Mouse (Mus musculus): ENCODE results near the gene Als2cr12. TPM values are rescaled to one million over a fixed set of nuclear protein-coding genes. Genes with fewer than 3 reads are reported as not detected.
A peak's percentile ranks its signal among the peaks of the same experiment; 100 is the strongest.
"Not testable (repeated sequence)": the region's sequence is repeated elsewhere in the genome, so short reads cannot be mapped to it uniquely, and the experiment has no call there.

Als2cr12 gene
- total RNA-seq, 2 experiments from 2014 or later: not detected

DNA sequence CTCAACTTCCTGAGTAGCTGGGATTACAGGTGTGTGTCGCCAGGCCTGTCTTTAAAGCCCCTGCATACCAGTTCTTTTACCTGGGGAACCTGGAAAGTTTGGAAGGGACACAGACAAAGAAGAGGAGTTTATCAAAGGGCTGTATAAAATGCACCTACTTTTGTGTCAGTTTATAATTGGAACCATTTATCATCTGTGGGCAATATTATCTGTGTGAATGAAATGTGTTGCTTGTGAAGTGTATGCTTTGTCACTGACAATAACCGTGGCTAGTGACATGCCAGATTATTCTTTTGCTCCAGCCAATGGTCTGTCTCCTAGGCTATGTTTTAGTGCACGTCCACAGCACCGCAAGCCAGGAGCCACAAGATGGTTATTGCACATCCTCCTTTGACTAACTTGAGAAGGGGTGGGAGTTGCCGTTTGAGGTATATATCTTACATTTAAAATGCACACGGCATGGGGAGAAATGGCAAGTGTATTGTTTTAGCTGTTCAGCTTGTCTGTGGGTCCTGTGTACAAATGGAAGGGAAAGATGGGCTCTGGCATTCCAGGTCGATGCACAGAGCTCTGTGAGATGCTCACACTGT is 23.7 kb upstream of the Als2cr12 start:
- no peak for DNase-seq

DNA sequence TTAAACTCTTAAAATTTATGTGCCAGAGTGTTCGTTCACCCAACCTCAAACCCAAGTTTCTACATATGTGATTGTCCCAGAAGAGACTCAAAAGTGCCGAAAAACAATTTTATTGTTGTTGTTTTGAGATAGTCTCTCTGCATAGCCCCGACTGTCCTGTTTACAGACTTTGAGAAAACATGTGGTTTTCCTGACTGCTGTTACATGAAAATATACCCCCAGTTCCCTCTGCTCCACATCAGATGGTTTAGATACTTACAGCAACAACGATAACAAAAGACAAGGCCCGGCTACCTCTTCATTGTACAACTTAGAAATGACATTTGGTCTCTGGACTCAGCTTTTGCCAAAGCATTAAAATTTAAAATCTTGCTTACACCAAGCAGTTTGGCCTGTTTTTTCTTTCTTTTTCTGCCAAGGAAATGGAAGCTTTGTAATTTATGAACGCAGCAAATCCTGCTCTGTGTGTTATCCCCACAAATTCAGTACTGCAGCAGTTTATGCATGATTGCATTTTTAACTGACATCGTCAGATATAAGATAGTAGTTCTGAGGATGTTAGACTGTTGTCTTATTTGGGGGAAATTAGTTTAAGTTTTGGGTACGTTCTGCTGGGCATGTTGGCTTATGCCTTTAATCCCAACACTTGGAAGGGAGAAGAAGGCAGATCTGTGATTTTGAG is 21.9 kb upstream of the Als2cr12 start:
- DNase-seq: no peak

DNA sequence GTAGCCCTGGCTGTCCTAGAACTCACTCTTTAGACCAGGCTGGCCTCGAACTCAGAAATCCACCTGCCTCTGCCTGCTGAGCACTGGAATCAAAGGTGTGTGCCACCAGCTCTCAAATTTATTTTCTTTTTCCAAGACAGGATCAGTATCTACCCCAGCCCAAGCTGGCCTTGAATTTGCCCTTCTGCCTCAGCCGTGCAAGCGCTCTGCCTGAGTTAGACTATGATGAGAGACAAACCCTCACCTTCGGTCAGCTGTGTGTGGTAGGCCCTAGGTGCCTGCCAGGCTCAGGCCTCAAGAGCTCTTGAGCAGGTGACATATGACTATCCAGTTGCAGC is 21.1 kb upstream of the Als2cr12 start:
- no peak for DNase-seq

DNA sequence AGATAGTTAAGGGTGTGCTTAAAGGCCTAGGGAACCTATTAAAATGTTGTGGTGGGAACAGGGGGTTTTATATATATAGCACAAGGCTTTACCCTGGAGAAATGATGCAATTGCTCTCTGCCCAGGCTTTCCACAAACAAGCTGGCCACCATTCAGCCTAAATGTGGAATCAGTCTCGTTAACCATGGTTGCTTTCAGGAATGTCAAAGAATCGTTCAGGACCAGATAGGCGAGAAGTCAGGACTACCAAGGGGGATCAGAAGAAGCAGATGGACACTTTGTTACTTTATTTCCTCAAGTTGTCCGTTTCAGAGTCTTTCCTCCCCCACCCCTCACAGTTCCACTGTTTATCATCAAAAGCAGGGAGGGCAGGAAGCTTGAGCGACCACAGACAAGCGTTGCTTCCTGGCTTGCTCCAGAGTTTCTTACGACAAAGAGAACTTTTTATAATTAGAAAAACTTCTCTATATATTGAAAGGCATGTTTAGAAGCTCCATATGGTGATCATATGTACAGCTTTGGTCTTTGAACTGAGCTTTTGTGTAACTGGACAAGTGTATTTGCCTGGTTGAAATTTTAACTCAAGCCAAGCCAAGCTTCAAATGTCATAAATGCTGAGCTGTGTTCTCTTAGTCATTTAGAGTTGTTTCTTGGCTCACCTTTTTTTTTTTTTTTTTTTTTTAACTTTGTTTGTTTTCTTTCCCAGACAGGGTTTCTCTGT is 20.5 kb upstream of the Als2cr12 start:
- no peak for DNase-seq

DNA sequence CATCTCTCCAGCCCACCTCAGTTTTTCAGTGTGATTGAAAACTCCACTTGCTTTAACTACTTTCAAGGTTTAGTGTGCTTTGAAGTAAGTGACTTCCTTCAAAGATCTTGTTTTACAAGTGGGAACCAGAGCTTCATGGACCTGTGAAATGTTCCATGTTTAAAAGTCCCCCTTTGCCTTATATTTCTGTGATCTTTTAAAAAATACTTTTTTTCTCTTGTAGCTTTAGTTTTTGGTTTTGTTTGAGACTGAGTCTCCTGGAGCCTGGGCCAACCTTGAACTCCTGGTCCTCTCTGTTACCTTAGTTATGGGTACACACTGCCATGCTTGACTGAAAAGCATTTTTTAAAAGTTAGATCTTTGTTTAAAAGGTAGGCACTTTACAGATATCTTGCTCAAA is 19.7 kb upstream of the Als2cr12 start:
- no peak for DNase-seq

DNA sequence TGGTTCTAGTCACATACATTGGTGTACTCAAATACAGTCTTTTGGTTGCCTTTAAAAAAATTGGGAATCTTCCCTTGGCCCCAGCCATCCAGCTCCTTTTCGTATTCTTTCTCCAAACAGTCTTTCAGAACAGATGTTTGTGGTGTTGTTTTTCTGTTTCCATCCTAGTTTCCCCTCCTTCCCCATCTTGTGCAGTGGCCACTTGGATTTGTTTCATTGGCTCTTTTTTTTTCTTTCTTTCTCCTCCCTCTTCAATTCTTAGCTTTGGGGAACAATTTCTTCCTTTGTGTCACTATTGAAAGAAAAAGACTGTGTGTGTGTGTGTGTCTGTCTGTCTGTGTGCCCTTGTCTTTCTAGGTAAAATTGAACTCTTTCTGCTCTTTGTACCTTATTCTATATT is 18.6 kb upstream of the Als2cr12 start:
- DNase-seq: no peak

DNA sequence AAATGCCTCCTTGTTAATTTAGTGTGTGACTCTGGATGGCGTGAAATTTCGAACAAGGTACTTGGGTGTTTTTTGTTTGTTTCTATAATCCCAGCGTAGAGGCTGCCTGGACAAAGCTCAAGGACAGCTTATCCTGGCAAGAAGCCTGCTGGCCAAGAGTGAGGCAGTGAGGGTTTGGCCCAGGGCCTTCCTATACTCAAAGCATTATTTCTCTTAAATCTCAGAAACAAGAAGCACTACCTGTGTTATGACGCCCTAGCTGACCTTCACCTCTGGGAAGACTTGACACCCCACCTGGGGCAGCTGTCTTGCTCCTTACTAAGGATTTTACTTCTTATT is 18.1 kb upstream of the Als2cr12 start:
- peak; percentile 76 for DNase-seq

DNA sequence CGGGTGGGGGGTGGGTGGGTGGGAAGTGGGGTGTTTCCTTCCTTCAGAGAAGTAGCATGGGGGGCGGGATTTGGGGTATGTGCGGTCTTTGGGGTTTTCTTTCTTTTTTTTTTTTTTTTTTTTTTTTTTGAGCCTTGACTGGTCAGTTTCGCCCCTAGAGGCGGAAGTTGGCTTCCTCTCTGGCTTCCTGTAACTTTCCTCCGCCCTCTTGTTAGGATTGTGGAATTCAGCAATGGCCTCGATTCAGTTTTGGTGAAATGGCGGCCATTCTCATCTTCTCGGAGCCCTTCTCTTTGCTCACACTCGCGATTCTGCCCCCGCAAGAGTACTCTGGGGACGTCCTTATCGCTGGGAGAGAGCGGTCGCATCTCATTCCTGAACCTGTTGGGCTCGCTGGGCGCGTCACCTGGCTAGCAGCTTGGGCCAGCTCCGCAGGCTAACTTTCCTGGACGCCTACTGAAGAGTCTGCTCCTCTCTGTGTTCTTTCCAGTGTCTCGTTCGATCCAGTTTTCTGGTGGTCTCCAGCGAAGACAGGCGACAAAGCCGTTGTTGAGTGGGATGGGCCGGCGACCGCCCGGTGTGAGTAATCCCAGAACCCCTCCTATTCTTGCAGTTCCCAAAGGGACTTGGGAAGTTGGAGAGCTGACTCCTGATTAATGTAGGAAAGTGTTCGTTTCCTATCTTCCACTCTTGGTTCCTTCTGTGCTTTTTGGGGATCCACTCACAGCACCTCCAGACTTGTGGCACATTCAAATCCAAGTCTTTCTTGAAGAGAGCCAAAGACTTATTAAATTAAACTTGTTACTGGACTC is 17.5 kb upstream of the Als2cr12 start:
- peak; percentile 67 for DNase-seq

DNA sequence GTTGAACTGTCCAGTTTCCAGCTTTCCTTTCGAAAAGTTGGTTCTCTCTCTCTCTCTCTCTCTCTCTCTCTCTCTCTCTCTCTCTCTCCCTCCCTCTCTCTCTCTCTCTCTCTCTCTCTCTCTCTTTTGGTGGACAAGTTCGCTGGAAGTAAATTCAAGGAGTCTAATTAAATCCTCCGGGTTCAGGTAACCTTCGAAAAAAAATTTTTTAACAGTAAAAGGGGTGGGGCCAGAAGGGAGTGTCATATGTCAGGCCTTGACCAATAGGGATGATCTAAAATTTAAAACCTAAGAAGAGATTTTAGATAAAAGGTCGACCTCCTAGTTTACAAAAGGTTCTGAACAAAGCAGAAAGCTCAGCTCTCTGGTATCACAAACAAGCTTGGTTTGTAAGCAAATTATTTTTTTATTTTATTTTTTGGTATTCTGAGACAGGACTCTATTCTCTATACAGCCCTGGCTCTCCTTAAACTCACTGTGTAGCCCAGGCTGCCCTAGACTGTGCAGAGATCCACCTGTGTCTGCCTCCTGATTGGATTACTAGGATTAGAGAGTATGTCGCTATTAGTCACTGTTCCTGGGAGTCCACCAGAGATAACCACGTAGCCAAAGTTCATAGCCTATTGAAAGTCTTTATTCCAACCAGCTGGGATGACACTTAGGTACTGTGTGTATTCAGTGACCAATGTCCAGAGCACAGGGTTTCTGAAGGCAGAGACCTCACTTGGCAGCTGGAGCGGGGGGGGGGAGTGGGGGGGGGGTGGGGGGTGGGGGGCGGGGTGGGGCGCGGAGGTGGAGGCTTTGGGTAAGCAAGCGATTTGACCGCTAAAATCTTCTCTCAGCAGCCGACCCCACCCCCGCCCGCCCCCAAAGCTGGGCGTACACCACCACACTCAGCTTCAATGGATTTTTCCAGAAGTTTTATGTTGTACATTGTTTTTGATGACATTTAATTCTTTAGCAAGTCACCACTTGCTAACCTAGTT is 16.6 kb upstream of the Als2cr12 start:
- peak; percentile 44 for DNase-seq

DNA sequence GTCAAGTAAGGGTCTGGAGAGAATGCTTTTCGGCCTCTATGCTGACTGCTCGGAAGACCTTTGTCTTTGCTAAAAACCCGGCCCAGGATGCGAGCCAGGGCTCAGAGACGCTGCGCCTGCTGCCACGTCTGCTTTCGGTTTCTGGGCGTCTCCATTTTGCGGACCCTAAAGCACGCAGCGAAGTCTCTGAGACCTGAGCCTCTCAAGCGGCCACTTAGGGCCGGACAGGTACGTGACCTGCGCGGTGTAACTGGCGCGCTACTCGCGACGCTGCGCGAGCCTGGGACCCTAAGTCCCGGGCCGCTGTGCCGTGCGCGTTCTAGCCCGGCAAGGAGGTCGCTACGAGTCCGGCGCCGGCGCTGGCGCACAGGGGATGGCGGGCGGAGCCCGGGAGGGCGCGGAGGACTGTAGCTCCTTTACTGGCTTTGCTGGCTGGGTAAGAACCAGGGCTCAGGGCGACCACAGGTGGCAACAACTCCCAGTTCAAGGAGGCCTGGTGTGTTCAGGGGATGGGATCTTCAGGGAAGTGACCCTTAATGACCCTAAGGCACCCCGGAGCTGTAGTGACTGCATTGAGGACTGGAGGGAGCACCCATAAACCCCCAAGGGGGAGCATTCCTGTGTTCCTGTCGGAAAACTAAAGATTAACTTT is 15.7 kb upstream of the Als2cr12 start, which contains the start of gene Cflar:
Cflar (plus strand) TSS at position 144 of the 652 bp plus-strand sequence.
- DNase-seq: peak; percentile 84

DNA sequence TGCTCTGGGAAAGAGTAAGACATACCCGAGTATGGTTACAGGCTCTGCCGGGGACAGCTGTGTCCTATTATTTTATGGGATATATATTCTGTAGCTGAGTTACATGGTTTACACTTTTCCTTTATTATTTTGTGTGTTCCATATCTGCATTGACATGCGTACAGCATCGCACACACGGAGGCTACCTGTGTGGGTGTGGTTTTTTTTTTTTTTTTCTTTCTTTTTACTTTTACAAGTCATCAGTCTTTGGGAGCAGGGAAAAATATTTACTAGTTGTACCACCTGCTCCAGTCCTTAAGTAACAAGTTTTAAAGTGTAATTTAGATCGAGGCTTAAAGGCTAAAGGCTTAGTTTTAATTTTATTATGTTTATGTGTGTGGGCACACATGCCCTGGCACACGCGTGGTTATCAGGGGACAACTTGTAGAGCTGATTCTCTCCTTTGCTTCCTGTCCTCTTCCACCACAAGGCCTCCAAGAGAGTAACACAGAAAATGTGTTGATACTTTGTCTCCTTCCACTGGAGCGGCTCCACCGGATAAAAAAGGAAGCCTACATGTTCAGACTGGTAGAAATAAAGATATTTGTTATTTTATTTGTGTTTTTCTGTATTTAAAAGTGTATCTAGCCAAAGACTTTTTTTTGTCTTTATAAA is 15.0 kb upstream of the Als2cr12 start:
- no peak for DNase-seq

DNA sequence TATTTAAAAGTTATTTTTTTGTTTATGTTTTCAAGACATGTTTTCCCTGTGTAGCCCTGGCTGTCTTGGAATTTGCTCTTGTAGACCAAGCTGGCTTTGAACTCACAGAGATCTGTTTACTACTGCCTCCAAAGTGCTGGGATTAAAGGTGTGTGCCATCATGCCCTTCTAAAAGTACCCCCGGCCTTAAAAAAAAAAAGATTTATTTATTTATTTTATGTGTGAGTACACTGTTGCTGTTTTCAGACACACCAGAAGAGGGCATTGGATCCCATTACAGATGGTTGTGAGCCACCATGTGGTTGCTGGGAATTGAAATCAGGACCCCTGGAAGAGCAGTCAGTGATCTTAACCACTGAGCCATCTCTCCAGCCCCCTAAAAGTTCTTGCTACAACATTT is 14.3 kb upstream of the Als2cr12 start:
- DNase-seq: not testable (repeated sequence)

DNA sequence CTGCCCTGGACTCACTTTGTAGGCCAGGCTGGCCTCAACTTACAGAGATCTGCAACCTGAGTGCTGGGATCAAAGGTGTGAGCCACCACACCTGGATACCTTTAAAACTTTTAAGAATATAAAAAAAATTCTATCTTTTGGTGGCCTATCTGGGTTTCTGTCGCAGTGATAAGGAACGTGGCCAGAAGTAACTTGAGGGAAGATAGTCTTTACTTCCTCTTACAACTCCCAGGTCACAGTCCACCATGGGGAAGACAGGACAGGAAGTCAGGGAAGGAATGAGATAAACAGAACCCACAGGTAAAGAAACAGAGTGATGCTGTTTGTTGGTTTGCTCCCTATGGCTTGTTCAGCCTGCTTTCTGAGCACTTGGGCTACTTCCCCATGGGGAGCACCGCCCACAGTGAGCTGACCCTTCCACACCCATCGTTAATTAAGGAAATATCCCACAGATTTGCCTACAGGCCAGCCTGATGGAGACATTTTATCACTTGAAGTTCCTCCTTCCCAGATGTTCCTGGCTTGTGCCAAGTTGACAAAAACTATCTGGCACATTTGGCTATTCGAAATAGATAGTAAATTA is 4.9 kb upstream of the Als2cr12 start:
- DNase-seq: not testable (repeated sequence)

DNA sequence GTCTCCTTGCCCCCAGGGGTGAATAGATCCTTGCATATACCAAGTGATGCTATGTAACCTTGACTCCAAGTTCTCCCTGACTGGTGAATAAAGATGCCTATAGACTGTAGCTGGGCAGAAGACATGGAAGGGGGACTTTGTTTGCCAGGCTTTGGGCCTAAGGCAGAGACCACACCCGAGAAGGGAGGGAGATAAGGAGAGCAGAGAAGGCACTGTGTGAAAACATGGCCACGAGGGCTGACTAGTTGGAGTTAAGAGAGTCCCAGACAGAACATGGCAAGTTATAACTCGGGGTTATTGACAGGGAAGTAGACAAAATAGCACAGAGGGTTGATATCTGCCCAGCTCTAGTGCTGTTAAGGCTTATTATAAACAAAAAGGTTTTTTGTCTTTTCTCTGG is 4.2 kb upstream of the Als2cr12 start:
- no peak for DNase-seq

DNA sequence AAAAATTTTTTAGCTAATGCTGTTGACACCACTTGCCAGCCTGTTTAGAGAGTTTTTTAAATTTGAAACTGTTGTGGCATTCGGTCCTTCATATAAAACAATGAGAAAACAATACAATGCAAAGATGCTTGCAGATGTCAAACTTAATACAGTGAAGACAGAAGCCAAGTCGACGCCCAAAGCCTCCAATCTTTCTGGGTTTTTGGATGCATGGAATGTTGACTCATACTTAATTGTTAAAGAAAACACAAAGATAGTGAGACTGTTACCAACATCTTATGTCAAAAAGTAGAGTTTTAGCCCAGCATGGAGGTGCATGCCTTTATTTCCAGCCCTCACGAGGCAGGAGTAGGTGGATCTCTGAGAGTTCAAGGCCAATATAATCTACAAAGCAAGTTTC is 3.0 kb upstream of the Als2cr12 start:
- DNase-seq: no peak

DNA sequence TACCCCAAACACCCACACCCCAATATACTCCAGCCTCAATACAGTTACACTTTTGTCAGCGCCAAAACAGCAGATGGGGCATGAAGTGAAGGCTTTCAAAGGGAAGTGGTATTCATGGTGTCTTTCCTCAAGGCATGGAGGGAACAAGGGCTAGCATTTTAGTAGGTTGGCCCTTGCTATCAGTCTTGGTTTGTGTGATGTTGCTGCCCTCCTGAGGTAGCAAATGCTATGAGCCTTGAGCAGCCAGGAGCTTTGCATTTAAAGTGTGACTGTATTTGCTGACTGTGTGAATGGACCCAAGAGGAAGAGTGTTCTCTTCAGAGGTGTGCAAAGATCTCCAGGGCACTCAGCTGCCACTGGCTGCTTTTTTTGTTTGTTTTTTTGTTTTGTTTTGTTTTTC is 1.8 kb upstream of the Als2cr12 start:
- not testable (repeated sequence) for DNase-seq

DNA sequence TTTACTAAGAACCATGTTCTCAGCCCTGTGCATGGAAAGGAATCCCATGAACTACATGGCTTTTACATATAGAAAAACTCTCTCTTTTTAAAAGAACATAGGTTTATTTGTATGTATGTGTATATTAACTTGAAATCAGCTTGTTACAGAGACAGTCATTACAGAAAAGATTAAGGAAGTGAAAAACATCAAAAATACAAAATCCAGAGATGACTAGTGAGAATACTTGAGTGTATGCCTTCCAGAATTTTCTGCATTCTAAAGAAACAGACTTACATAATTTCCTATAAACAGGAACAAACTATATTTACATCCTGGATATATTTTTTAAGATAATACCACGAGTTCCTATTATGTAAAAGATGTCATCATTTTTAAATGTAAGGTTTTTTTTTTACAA is 2.1 kb downstream of the Als2cr12 start:
- no peak for DNase-seq

DNA sequence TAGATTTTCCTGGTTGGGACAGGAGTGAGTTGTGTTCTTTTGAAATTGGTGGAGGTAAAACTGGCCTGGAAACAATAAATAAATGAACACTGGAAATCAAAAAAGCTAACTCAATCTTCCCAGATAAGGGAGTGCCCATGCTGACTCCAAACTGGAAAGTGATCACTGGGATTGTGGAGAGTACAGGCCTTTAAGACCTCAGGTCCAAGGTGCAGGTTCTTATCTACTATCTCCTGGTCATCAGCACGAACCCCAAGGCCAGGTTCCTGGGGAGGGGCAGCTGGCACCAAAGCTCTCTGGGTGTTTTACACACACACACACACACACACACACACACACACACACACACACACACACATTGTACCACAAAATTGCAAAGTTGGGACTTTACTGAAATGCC is 4.1 kb downstream of the Als2cr12 start:
- not testable (repeated sequence) for DNase-seq

DNA sequence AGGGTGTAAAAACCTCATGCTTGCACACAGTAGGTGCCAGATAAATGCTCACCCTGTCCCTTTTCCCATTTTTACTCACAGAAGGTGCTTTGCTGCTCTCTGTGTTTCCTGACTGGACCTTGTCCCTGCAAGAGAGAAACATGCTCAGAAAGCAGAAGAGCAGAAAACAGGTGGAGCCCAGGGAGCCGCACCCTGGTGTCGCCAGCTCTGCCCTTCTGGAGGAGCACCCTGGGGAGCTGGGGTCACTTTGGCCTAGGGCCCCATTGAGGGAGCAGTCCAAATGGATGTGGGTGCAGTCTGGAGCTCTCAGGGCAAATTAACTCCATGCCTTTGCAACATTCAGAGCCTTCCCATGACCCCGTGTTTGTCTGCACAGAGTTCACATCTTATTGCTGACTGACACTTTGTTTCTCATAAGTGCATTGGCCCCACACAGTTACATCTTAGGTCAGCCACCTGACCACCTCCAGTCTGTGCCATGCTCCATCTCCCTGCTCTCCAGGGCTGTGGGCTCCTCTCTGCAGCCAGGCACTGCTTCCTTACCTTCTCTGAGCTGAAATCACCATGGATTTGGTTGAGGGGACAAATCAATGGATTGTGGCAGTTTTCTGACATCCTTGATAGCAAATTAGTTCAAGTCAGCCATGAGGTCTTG is 4.8 kb downstream of the Als2cr12 start:
- not testable (repeated sequence) for DNase-seq
